Mouse (Mus musculus) brain, embryonic 18.5 days (tissue): ENCODE results near the gene Opa3.

Experiments used
- DNase-seq: peaks from one replicate; pipeline ENCODE4 v3.0.0-alpha.2; 2012; ENCODE audit warnings: low read depth, low spot score

Gene Opa3

DNA sequence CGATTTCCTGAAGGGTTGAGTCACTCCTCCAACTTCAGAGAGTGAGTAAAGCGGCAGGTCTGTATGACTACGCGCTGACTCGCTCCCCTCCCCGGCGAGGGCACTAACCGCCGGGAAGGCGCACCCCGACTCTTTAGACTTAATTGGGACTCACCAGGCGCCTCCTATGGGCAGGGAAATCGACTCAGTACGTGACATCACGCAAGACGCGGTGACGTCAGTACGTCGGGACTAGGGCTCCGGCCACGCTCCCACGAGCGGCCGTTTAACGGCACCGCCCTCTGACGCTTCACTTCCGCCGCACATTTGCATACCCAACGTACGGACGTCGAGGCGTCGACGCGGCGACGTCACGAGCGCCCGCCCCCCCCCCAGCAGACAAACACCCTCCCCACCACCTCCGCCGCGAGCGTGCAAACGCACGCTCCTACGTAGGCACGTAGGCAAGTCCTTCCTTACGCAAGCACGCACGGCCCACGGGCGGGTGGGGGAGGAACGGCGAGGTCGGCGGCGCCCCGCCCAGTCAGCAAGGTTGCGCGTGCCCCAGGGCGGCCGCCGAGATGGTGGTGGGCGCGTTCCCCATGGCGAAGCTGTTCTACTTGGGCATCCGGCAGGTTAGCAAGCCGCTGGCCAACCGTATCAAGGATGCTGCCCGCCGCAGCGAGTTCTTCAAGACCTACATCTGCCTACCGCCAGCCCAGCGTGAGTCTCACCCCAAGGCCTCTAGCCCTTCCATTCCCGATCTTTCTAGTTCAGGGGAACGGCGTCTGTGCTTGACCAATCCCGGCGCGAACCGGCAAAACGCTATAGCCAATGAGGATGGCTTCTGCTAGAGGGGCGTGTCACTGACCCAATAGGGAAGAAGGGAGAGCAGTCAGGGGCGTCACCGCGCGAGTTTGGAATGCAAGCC, at the start of gene Opa3:
Gene Opa3 (plus strand): TSS at position 452 of the 910 bp plus-strand sequence.
- DNase-seq: peak; percentile 99

DNA sequence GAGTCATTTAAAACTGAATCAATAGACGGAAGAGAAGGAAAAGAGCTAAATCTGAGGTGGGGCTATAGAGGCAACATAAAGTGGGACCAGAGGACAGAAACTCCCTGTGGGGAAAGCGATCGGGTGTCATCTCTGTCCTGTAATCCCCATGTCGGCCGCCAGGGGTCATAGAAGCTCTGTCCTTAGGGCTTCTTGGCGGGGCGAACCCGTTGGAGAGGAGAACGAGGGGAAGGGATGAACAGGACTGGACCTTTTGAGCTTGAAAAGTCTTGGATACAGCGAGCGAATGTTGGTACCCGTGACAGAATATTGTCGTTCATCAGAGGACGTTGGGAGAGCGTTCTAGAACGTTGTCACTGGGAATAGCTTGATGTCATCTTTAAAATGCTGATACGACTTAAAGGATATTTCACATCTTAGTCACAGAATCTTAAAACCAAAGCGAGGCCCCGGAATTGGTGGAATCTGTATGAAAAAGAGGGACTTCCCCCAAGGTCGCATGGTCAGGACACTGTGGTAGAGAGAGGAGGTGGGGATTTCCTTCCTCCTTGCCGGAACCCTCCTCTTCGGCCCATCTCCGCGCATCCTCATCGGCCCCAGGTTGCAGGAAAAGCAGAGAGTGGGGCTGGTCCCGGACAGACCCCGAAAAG, 49.6 kb upstream of the Opa3 start:
- no peak for DNase-seq

DNA sequence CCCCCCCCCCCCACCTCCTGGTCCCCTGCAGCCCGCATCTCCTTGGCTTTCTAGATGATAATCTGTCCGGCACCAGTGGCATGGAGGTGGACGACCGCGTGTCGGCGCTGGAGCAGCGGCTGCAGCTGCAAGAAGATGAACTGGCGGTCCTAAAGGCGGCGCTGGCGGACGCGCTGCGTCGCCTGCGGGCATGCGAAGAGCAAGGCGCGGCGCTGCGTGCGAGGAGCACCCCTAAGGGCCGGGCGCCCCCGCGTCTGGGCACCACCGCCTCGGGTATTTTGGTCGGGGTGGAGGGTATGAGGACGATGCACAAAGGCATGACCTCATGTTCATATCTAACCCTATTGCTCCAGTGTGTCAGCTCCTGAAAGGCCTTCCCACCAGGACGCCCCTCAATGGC, 49.0 kb upstream of the Opa3 start:
- DNase-seq: no peak

DNA sequence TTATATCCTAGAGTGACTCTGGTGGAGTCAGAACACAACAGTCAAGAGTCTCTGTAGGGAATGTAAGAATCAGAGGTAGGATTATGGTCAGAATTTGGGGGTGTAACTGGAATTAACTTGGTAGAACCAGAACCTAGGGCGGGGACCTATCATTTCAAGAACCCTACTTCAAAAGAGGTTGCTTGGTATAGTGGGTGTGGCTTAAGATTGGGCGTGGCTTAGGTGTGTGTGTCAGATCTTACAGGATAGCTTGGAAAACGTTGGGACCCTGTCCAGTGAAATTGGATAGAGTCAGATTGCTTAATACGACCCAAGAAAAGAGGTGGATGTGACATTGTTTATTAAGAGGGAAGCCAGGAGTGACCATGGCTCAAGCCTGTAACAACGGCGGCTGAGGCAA, 48.2 kb upstream of the Opa3 start:
- DNase-seq: no peak

DNA sequence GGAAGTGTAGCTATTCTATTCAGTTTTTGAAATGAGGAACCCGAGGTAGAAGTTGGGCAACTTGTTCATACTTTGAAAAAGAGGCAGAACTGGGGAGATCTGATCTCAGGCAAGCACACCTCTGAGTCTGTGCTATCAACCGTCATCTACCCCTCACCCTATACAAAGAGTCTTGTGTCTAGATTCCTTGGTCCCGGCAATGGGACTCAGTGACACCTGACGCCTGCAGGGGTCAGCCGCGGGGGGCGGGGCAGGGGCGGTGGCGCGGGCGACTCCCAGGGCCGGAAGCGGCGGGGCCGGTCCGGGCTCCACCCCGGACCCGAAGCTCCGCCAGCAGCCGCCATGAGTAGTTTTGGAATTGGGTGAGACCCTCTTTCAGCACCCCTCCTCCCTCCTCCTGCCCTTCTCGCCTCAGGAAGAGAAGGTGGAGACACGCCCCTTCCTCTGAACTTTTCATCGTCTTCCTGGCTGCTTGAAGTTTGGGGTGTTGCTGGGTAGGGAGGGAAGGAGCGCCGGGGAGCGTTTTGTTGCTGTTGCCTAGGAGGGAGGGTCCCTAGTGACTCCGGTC, 47.2 kb upstream of the Opa3 start:
- no peak for DNase-seq

DNA sequence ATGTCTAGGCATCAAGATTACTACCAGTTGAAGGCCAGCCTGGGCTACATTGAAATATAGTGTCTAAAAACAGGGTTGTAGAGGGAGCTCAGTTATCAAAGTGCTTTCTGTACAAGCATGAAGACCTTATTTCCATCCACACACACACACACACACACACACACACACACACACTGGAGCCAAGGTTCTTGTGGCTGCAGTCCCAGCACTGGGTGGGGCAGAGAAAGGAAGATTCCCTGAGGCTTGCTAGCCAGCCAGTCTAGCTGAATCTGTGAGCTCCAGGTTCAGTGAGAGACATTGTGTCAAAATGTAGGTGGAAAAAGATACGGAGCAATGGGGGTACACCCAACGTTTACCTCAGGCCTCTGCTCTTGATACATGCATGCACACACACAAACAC, 43.9 kb upstream of the Opa3 start:
- DNase-seq: no peak

DNA sequence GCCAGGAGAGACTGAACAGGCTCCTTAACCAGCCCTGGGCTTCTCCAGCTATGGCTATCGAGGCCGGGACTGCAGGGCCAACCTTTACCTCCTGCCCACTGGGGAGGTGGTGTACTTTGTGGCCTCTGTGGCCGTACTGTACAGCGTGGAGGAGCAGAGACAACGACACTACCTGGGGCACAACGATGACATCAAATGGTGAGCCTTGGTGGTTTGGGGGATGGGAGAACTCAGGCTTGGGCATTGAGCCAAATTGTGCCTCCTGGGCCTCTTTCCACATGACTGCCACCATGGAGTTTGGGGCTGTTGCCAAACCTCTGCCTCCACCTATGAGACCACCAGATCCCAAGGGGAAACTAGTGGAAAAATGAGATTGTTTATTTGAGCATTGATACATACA, 43.4 kb upstream of the Opa3 start:
- no peak for DNase-seq

DNA sequence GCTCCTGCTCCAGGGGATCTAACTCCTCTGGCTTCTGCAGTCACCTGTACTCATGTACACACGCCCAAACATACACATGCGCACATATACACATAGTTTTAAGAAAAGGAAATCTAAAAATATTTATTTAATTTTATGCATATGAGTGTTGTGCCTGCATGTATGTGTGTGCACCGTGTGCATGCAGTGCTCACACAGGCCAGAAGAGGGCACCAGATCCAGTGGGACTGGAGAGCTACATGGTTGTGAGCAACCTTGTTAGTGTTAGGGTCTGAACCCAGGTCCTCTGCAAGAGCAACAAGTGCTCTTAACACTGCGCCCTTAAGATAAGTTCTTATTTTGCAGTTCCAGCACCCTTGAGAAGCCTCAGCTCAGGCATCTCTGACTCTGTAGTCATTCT, 33.5 kb upstream of the Opa3 start:
- no peak for DNase-seq

DNA sequence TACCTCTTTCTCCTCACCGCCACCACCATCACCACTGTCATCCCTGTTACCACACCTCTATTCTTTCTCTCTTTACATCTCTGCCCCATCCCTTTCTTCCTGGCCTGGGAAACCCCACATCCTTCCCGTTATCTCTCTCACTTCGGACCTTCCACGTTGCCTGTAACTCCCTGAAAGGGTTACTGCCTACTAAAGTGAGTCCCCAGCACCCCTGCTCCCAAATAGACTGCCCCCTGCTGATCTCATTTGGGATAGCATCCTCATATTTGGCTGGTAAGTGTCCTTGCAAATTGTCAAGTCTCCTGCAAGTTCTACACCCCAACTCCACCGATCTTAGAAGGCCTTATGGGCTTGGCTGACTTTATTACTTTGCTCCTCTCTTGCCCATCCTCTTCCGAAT, 31.5 kb upstream of the Opa3 start:
- DNase-seq: no peak

DNA sequence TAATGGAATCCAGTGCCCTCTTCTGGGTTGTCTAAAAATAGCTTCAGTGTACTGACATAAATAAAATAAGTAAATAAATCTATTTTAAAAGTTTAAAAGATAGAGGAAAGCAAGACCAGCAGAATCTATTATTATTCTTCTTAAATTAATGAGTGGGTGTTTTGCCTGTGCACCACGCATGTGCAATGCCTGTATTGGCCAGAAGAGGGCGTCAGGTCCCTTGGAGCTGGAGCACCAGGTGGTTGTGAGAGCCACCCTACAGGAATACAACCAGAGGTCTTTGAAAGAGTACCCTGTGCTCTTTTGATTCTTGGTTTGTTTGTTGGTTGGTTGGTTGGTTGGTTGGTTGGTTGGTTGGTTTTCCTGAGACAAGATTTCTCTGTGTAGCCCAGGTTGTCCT, 30.1 kb upstream of the Opa3 start:
- DNase-seq: no peak

DNA sequence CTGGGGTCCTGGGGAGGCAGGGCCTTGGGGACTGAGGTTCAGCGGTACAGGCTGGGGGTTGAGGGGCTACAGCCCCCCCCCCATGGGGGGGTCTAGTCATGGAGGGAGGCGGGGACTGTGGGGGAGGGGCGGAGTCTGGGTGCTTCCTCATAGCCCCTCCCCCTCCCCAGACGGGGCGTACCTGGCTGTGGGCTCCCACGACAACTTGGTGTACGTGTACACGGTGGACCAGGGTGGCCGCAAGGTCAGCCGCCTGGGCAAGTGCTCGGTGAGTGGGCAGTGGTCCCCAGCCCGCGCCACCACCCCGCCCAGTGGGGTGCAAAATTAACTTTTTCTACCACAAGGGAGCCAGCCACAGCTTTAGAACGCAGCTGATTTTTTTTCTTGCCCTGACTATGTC, 26.5 kb upstream of the Opa3 start:
- no peak for DNase-seq

DNA sequence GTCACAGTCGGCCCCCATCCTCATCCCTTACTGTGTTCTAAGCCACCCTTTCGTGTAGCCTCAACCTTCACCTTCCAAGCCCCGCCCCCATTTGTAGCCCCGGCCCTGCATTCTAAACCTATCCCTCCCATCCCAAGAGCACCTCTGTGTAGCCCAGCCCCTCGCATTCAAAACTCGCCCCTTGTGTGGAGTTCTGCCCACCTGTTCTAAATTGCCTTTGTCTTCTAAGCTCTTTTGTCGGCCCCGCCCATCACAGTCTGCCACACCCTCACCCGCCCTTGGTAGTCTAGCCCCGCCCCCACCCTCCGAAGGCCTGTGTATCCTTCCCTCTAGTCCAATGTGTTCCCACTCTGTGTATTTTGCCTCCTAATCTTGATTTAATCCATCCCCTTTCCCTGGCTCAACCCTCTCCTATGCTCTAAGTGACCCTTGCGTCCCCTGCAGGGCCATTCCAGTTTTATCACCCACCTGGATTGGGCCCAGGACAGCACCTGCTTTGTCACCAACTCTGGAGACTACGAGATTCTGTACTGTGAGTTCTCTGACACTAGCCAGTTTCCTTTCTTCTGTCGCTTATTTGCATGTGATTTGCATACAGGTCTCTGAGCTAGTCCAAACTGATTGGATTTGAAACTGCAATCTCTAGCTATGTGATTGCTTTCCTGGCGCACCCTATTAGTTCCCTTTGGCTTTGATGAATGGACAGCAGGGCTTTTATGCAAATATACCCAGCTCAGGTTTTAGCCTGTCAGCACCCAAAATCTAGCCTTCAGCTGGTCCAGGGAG, 25.9 kb upstream of the Opa3 start:
- DNase-seq: no peak

DNA sequence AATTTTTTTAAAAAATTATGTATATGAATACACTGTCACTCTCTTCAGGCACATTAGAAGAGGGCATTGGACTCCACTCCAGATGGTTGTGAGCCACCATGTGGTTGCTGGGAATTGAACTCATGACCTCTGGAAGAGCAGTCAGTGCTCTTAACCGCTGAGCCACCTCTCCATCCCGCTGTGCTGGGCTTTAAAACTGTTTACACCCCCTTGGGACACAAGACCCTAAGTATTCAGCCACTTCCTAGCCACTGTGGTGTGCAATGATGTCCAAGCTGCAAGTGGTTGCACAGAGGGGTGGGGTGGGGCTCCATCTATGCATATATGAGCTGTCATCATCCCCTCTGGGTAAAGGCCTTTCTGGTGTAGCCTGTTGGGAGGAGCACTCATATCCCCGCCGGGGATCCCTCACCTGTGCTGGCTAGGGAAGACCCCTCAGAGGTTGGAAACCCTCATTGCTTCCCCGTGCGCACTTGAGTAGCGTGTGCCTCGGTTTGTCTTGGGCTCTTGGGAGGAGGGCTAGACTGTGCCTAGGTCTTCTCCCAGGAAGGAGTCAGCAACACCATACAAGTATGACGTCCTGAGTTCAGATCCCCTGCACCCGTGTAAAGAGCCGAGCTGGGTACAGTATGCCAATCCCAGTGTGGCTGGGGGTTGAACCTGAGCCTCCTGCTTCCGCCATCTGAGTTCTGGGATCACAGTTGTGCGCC, 19.8 kb upstream of the Opa3 start:
- DNase-seq: no peak

DNA sequence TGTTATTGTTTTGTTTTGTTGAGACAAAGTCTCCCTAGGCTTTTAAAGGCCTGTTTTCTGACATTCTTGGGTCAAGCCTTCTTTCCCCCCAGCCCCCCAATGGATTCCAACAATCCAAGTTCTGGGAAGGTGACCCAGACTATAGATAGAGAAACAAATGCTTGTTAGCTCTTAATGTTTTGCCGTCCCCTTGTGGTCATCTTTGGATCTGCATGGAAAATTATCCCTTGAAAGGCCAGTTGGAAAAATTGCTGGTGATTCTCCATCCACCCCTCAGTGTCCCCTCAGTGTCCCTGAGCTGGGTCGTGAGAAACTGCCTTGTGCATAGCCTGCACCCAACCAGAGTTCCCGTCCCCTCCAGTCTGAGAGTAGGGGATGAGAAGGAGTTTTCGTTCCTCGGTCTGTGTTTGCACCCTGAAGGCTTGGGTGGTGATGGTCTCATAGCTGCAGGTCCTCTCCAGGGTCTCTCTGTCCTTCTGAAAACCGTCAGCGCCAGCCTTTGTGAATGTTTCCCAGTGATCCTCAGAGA, 19.1 kb upstream of the Opa3 start:
- no peak for DNase-seq

DNA sequence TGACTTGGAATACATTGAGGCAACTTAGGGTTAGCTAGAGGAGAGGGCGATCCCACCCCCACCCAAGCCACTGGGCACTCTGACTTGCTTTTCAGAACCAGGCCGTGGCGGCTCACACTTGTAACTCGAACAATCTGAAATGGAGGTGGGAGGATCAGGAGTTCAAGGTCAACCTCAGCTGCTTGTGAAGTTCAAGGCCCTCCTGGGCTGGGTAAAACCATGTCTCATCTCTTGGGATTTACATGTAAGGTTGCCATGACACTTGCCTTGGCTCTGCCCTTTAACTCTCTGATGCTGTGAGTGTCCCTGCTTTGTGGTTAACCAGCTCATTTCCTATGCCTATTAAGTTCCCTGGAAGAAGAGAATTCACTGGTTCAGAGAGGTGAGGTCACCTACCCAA, 18.6 kb upstream of the Opa3 start:
- no peak for DNase-seq

DNA sequence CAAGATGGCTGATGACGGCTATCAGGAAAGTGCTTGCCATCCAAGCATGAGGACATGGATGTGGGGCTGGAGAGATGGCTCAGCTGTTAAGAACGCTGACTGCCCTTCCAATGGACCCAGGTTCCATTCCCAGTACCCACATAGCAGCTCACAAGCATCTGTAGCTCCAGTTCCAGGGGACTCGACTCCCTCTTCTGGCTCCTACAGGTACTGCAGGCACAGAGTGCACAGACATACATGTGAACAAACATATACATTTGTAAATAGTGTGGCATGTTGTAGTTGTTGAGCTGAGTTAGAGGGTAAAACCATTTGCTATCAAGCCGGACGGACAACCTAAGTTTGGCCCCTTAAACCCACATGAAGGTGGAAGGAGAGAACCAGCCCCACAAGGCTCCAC, 18.1 kb upstream of the Opa3 start:
- no peak for DNase-seq

DNA sequence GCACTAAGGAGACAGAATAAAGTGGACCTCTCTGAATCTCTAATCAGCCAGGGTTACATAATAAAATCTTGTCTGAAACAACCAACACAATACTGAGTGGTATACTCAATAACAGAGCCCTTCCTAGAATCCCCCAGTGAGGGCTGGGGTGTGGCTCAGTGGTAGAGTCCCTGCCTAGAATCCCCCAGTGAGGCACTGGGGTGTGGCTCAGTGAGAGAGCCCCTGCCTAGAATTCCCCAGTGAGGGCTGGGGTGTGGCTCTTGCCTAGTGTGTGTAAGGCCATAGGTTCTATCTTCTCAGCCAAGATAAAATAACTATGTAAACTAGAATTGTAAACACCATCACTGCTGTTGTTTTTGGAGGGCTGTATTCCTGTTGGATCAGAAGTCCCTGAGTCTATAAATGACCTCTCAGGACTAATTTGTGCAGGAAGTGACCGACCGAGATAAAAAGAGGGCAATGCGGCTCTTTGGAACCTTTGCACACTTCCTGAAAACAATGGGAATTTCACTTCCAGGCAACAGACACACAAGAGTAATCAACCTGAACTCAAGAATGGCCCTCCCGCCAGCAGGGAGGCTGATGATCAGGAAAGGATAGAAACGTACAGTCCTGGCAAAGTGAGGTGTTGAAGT, 17.0 kb upstream of the Opa3 start:
- no peak for DNase-seq

DNA sequence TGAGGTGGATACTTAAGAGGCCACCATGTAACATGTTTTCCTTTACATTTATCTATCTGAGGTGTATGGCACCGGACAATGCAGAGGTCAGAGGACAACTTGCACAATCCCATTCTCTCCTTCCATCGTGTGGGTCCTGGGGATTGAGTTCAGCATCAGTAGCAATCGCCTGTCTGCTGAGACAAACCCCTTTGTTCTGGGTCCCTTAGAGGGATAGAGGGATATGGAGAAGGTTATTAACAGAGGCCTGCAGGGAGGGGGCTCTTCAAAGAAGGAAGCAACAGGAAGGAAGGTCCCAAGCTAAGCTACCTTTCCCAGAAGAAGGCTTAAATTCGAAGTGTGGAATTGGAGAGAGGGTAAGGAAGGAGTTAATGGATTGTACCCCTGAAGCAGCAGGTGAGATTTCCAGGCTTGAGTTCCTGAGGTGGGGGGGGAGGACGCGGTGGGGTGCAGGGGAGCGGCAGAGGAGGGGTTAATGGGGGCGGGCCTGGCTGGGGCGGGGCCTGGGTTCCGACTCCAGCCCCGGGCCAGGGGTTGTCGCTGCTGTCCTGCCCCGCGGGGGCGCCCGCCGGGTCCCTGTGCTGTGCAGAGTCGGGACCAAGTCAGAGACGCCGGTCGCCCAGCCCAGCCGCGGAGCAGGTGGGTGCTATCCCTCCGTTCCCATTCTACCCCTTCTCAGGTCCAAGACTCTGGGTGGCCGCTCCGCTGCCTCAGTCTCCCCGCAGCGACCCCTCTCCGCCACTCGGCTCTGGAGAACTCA, 16.0 kb upstream of the Opa3 start, which contains the start of gene Gpr4:
Gene Gpr4 (plus strand): TSS at position 543 of the 760 bp plus-strand sequence.
- no peak for DNase-seq

DNA sequence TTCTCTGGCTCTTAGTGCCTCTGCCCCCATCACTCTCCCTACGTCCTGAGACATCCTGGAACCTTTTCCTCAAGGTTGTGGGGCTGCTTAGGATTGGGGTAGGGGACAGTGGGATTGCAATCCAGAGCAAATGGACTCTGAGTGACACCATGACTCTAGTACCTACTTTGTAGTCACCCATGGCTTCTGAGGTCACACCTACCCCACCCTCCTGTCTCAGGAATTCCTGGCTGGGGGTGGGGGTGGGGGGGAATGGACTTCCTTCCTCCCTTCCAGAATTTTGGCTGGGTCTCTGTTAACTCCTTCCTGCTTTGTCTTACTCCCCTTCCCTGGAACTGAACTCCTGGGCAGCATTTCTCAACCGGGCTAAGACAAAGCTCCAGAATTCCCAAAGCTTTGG, 14.7 kb upstream of the Opa3 start:
- no peak for DNase-seq

DNA sequence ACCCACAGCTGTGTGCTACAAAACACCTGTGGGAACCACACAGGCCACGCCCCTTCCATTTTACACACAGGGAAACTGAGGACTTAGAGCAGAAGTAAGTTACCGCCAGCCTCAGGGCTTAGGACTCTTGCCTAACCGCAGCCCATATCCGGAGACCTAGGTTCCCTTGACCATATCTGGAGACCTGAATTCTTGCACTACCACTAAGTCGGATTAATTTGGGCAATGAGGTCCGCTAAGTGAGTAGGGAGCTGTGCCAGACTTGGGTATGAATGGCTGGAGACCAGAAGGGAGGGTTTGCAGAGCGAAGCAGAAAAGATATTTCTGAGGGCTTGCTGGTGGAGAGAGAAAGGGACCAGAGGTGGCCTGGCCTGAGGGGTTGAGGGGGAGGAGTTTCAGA, 13.8 kb upstream of the Opa3 start:
- DNase-seq: no peak
